Mouse (Mus musculus): ENCODE results near the gene Lsp1.

Gene Lsp1

DNA sequence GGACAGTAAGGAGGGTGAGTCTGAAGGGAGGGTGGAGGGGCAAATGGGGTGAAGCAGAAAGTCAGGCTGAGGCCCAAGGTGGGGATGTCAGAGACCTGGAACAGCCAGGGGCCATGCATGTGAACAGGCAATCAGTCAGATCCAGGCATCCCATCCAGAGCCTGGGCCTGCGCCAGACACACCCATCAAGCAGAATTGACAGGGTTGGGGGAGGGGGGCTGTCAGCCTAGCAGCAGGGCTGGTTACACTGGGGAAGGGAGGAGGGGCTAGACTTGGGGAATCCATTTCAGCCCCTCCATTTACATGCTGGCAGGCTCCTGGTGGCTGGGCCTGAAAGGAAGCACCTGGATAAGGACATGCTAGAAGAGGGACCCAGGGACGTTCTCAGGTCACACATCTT, 45.3 kb downstream of the Lsp1 start:
- DNase-seq (ENCODE audit: low spot score in 2 of 2): no peak

DNA sequence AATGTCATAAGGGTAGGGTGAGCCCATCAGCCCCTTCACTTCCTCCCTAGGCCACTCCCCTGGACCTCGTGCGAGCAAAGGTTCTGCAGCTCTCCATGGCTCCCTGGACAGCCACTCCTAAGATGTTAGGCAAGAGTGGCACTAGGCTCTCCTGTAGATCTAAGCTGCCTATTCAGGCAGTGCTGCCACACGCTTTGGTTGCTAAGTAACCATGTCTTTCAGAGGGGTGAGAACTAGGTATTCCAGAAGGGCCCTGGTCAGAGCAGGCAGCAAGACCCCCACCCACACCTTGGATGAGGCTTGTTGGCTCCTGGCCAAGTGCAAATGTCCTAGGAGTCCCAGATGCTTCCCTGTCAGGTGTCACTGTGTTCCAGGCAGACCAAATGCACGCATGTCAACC, 45.9 kb downstream of the Lsp1 start:
- no peak for DNase-seq (ENCODE audit: low spot score in 2 of 2)

DNA sequence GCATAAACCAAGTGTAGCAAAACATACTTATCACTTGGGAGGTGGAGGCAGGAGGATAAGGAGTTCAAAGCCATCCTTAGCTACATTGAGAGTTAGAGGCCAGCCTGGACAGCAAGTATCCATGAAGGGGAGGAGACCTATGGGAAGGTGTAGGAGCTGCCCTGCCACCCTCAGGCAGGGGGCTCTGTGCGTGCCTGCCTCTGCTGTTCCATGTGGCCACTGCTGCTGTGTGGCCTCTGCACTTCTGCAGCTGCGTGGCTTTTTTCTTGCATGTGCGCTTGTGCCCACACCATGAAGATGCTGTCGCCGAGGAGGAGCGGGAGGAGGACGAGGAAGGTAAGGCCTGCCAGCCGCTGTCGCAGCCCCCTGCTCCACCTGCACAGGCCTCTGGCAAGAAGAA, 46.8 kb downstream of the Lsp1 start:
- DNase-seq (ENCODE audit: low spot score in 2 of 2): no peak

DNA sequence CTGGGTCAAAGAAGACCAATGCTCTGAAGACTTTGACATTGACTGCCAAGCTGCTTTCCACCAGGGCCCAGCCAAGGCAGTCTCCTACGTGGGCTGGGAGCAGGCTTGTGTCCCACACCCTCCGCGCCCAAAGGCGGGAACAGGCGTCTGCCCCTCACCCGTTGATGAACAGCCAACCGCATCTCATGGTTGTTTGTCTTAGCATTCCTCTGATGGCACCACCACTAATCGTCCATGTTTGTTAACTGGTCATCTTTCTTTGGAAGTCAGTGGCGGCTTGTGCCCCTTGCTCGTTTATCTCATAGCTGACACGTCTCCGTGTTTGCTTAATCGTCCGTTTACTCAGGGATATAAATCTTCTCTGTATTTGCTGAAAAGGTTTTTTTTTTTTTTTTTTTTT, 48.9 kb downstream of the Lsp1 start:
- no peak for DNase-seq (ENCODE audit: low spot score in 2 of 2)

DNA sequence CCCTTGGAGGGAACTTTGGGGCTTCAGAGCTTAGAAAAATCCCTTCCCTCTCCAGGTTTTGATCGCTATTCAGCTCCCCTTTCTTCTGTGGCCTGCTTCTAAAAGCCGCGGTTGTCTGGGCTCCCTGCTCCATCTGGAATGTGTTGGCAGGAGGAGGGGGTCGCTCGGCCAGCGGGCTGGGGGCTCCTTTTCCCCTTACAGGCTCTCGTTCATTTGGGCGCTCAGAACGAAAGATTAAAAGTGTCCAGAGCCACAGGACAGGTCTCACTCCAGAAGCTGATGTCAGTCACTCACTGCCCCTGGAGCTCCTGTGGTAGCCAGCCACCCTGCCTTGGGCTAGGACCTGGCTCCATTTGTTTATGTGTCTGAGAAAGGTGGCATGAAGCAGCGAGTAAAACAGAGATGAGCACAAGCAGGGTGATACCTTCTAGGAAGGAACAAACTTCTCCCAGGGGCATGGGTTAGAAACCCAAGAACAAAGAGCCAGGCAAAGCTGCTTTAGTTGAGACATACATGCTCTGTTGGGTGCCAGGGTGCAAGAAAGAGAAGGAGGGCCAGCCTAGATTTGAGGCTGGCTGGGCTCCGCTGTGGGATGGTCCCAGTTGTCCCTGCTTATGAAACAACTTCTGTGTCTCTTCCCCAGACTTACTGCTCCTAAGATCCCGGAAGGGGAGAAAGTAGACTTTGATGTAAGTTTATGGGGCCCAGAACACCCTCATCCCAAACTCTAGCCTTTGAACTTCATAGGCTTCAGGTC, 49.6 kb downstream of the Lsp1 start:
- no peak for DNase-seq (ENCODE audit: low spot score in 2 of 2)

DNA sequence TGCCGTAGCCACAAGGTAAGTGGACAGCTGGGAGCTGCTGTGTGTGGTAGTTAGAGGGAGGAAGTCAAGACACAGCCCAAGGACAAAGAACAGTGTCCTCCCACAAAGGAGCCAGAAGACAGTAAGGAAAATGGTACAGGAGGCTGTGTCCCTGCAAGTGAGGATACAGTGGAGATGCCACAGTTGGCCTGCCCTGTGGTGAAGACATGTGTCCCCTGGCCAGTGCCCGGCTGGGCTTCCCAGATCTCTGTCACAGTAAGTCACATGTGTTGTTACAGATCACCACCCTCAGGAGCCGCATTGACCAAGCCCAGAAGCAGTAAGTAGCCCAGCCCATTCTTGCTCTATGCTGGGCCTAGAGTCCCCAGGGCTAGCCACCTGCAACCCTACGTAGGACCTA, 53.4 kb downstream of the Lsp1 start:
- DNase-seq (ENCODE audit: low spot score in 2 of 2): no peak

DNA sequence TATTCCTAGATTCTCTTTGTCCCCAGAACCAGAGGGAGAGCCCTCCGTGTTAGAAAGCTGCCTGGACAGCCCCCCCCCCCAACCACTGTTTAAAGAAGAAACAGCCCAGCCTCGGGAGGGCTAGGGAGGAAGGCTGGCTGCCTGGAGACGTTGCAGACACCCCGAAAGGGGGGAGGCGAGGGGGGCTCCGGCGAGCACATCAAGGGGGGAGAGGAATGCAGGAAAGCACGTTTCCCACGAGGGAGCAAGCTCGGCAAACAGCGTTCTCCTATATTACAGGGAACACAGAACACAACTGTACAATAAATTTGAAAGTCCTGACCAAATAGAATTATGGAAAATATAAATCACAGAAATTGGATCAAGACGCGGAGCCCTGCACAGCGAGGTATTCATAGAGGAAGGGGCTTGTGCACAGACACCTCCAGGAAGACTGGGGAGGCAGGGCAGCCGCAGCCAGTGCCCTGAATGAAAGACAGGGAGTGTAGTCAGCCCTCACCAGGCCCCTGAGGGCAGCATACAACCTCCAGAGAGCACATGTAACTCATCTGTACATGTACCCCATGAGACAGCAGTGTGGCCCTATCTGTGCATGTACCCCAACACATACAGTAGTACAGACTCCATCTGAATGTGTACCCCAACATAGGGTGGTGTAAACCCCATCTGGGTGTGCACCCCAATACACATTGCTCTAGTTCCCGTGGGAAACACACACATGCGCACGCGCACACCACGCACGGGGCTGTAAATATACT, 55.8 kb downstream of the Lsp1 start:
- no peak for DNase-seq (ENCODE audit: low spot score in 2 of 2)

DNA sequence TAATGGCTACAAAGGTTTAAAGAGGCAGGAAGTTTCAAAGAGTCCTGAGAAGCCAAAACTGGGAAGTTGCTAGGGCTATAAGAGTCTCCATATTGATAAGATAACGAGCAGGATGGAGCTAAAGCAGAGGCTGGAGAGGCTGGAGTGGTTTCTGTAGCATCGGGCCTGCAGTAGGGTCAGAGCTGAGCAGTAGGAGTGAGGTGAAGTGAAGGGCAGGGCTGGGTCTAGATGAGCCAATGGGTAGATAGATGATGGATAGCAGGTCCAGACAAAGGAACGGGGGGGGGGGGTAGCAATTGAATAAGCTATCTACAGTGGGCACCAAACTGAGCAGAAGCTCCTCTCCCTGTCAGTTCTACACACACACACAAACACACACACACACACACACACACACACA, 56.9 kb downstream of the Lsp1 start:
- DNase-seq (ENCODE audit: low spot score in 2 of 2): no peak

DNA sequence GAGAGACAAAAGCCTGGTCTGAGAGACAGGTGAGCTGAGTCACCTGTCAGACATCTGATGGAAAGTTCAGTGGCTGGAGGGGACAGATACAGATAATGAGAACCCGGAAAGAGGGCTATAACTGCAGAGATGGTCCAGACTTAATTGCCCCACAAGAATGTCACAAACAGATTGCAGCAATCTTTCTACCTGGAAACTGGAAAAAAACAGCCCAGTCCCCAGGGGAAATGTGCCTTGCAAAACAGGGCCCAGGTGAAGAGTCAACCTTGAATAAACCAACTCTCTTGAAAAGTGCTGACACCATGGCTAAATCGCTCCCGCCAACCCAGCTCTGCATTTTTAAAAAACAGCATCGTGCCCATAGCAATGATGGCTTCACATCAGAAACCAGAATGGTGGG, 59.7 kb downstream of the Lsp1 start:
- no peak for DNase-seq (ENCODE audit: low spot score in 2 of 2)

DNA sequence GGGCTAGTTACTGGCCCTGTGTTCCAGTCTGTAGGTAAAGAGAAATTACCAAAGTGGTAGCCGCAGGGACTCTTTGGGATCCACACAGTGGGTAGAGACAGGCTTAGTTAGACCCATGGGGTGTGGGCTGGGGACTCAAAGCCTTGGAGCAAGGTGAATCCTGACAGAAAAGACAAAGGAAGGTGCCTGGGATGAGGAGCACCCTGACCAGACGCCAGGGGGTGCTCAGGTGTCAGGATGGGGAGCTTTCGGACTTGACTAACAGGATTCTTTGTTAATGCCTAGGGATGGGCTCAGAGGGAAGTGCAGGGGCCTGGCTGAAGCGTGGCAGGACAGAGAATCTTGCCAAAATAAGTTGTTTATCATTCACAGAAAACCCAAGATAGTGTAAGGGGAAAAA, 61.7 kb downstream of the Lsp1 start:
- no peak for DNase-seq (ENCODE audit: low spot score in 2 of 2)

DNA sequence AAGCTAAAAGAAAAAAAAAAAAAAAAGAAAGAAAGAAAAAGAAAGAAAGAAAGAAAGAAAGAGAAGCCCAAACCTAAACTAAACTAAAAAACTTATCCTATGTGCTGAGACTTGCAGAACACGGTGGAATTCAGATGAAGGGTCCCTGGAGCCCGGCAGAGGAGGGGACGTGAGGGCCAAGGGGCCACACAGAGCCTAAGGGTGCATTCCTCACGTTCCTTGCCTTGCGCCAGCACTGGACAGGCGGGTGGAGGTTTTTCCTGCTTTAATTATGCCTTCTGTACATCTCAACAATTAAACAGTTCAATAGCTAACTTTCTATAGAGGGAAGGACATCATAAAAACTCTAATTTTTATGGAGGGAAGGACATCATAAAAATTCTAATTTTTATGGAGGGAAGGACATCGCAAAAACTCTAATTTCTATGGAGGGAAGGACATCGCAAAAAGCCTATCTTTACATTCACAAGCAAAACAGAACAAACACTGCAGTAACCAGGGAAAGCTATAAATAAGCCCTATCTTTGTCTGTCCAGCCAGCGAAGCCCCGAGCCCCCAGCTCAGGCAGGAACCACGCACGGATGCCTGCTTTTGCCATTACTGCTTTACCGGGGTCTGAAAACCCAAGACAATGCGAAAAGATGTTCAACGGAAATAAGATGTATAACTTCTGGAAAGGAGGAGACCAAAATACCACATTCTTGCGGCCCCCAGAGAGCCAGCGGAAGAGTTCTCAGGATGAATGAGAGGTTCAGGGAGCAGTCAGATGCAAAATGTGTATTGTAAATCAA, 62.8 kb downstream of the Lsp1 start:
- no peak for DNase-seq (ENCODE audit: low spot score in 2 of 2)

DNA sequence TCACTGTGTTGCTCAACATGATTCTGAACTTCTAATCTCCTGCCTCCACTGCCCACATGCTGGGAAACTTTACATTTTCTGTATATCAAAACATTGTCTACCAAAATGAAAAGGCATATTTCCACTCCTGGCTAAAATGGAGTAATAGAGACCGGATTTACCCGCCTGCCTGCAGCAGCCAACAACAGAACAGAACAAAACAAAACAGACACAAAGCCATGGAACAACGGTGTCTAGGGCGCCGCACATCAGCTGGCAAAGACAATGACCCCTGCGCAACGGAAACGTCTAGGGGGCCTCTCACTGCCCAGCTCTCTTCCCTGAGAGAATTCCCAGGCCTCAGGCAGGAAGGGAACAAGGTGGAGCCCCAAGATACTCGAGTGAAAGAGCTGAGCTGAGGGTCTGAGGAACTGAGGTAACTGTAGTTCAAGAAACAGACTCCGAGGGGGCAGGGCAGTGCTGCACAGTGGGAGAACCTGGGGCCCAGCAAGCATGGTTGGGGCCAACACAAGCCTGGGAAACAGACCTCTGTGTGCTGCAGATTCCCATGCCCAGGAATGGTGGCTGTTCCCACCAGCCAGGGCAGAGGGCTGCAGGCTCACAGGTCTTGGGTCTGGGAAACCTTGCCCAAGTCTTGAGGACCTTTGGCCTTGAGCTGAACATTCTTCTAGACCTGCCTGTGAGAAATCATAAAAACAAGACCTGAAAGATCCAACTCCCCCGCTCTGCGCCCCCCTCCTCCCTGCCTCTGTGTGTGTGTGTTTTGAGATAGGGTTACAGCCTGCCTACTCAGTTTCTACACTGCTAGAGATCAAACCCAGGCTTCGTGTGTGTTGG, 65.0 kb downstream of the Lsp1 start:
- DNase-seq (ENCODE audit: low spot score in 2 of 2): no peak

DNA sequence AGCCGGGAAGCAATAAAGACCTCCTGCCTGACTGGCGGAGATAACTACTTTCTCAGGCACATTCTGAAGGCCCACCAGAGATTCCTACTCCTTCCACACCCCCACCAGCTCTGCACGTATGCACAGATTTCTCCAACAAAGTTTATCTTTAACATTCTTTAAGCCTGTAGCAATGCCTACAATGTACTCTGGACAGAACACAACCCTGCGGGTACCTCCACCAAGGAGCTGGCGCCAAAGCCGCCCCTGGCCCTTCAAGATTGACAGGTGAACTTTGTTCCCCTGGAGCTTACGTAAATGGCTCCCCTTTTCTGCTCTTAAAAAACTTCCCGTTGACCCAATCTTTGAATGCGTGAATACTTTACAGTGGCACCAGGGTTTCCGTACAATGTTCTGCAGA, 68.7 kb downstream of the Lsp1 start:
- no peak for DNase-seq (ENCODE audit: low spot score in 2 of 2)

DNA sequence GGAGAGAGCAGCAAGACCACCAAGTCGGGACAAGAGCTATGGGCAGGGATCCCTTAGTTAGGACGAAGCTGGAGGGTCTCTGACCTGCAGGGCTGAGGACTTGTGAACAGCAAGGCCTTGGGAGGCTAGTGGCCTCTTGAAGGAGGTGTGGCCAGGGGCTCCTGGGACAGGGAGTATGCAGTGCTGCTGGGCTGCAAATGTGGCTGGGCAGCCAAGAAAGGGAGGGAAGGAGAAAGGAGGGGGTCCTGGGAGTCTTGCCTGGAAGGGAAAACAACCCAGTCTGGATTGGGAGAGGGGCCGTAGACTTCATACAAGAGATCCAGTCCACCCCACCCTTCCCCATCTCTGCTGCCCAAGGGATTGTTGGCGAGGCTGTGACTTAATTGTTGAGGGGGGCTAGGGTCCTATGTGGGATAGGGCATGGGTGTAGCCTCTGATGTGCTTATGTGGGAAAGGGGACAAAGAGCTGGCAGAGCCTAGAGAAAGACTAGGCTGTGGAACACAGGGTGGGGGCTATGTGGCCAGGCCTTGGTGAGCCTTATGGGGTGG, 71.4 kb downstream of the Lsp1 start:
- DNase-seq (ENCODE audit: low spot score in 2 of 2): no peak

DNA sequence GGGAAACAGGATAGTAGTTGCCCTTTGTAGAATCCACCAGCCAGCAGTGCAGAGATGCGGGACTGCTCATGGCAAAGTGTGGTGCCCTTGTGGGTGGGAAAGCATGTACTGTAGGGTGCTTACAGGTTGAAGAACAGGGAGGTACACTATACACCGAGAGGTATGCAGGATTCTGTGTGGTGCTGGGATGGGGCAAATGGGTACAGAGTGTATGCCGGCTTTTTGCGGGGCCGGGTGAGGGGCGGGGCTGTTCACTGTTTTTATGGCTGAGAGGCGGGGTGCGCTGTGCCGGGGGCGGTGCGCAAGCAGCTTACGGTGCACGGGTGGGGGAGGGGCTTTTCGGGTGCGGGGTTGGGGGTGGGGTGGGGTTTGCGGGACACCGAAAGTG, 72.1 kb downstream of the Lsp1 start, which contains the start of gene Mrpl23:
Gene Mrpl23, plus strand, starts transcription at position 16 of the 388 bp plus-strand sequence.
- no peak for DNase-seq (ENCODE audit: low spot score in 2 of 2)

DNA sequence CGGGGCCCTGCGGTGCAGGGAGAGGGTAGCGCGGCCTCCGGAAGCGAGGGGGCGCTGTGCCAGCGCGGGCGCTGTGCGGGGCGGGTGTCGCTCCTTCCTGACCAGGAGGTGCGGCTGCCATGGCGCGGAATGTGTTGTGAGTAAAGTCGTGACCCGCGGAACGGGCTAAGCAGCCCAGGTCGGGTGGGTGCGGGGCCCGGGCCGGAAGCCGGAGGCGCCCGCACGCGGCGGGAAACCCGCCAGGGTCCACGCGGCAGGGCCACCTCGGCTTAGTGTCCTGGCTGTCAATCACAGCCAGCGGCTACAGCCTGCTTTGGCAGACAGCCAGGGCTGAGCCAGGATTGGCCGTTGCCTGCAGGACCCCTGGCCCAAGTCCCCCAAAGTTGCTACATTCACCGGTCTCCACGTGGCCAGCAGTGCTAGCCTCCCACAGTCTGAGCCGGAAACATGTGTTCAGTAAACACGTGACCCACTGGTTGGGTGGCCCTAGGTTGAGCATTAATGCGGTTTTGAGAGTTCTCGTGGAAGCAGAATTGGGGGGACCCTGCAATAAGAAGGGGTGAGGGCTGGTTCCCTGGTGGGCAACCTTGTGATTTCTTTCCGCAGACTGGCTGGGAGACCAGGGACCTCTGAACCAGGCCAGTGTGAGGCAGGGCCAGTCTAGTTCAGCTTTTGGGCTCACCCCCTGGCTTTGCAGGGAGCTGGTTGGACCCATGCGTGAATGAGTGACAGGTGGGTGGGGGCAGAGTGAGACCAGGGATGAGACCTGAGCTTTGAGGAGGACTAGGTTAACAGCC, 72.6 kb downstream of the Lsp1 start:
- DNase-seq (ENCODE audit: low spot score in 2 of 2): peak; percentile 80 to 94

DNA sequence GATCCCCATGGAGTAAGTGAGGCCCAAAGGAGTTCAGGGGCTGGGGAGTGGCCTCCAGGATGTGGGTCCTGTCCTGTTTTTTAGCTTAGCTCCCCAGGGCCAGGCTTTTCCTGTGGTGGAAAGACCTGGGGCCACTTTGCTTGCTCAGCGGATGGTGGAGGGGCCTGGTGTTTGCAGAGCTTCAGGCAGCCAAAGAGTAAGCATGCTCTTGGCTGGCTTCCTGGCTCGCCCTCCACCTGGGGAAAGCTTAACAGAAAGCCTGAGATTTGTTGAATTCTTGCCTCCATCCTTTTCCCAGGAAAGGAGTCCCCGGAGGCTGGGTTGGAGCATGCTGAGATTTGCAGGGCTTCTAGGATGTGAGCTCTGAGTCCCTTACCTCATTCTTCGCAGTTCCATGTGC, 74.5 kb downstream of the Lsp1 start:
- DNase-seq (ENCODE audit: low spot score in 2 of 2): no peak

DNA sequence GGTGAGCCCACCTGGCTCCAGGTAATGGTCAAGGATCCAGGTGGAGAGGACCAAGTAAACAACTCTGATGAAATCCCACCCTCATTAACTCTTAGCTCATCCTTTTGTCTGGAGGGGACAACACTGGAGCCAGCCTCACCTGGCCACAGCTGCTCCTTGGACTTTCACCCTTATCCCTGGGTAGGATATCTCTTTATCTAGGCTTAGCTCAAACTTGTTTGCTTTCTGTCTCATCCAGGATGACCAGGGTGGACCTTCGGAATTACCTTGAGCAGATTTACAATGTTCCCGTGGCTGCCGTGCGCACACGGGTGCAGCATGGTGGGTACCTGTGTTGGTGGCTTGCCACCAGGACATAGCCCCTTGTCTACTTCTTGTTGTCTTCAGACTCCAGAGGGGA, 75.2 kb downstream of the Lsp1 start:
- DNase-seq (ENCODE audit: low spot score in 2 of 2): no peak

DNA sequence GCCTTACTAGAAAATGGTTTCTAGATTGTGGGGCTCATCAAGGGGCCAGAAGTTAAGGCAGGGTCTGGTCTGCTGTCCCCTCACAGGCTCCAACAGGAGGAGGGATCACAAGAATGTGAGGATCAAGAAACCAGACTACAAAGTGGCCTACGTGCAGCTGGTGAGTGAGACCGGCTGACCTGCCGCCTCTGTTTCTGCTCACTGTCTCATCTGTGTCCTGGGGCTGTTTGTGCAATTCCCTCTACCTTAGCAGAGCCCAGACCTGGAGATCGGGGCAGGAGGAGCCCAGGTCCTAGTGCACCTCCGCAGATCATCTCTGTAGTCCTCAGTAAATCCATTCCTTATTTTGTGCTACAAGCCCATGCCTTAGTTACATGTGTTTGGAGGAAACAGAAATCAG, 76.6 kb downstream of the Lsp1 start:
- DNase-seq (ENCODE audit: low spot score in 2 of 2): no peak

DNA sequence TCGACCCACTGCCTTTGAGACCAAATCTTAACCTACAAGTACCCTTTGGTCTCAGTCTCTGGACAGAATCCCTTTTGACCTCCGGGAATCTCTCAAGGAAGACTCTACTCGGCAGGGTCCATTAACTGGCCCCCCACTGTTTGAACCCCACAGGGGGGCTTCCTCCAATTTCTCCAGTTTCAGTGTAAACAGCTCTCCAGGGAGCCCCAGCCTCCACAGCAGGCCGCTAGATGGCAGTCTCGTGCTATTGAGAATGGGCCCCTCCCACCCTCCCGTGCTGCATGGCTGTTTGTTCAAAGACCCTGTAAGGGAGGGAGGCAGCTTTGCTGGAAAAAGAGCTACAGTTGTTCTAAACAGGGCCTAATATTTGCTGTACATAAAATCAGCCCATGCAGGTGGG, 77.3 kb downstream of the Lsp1 start:
- peak; percentile 44 to 81 for DNase-seq (ENCODE audit: low spot score in 2 of 2)

DNA sequence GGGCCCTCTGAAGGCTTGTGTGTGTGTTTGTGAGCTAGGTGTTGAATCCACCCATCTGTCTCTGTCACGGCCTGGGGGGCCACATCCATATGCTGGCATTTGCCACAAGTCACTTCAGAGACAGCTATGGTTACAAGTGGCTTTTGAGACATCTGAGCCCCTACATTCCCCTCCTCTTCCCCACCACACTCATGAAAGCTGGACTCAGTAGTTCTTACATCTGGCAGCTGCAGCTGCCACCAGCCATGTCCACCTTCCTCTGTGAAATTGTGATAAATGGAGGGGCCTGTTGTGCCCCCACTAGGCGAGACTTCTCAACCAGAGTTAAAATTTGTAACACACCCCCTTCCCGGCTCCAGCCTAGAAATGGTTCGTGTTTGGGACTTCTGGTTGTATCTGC, 77.7 kb downstream of the Lsp1 start:
- no peak for DNase-seq (ENCODE audit: low spot score in 2 of 2)

Measured in thymus, postnatal 10 days (tissue).